Mouse (Mus musculus) heart, postnatal 36 days (tissue): ENCODE measurements around the gene Nop9. TPM values are rescaled to one million over a fixed set of nuclear protein-coding genes. Genes with fewer than 3 reads are reported as not detected.

ENCODE experiments used
- DNase-seq, 2 experiments: peaks; one replicate each; pipeline ENCODE4 v3.0.0; 2021 to 2022
- intact Hi-C: fragments of 180-260 bp; cut with DNase I; formaldehyde crosslinking; loops from one replicate; pipeline ENCODE4 v1.15.1; 2025
- total RNA-seq, 2 experiments: library from RNA; stranded (reverse); gene quantifications; 2 replicates each; pipeline ENCODE4 v1.2.3; 2021

Gene Nop9
- total RNA-seq, 2 experiments from 2014 or later = 8.4 to 12.8 TPM

DNA sequence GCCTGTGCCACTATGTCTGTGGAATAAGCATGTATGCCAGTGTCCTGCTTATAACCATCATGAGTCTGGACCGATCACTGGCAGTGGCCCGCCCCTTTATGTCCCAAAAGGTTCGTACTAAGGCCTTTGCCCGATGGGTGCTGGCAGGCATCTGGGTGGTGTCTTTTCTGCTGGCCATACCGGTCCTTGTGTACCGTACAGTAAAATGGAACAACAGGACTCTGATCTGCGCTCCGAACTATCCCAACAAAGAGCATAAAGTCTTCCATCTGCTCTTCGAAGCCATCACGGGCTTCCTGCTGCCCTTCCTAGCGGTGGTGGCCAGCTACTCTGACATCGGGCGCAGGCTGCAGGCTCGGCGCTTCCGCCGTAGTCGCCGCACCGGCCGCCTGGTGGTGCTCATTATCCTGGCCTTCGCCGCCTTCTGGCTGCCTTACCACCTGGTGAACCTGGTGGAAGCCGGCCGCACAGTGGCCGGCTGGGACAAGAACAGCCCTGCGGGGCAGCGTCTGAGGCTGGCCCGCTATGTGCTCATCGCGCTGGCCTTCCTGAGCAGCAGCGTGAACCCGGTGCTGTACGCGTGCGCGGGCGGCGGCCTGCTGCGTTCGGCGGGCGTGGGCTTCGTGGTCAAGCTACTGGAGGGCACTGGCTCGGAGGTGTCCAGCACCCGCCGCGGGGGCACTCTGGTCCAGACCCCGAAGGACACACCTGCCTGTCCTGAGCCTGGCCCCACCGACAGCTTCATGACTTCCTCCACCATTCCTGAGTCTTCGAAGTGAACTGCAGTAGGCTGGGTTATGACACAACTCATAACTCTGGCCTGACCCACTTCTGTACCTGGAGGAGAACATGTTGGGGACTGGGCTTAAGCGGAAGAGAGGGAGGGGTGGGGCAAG, 22.3 kb downstream of the Nop9 start:
- intact Hi-C loops = loop anchor here (5.0 kb wide), 1 partner anchor 150 kb away; no protein-coding TSS in a partner anchor
- peak; percentile 57 to 63 for DNase-seq

DNA sequence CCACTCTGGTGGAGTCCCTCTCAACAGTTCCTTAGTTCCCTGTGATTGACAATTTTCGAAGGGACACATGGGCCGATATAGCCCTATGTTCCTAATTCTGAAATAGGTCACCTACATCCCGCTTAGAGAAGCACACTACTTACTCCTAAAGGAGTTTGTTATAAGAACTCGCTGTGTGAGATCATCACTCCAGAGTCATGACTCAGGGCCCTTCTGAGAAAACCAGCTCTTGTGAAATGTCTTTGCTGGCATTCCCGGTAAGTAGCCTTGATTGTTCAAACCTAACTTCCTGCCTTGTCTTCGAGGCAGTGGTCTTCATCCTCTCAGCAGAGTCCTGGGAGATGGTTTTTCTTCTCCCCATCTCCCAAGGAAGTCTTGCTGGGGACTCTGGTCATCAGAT, 23.1 kb downstream of the Nop9 start:
- DNase-seq = no peak
- intact Hi-C loops = loop anchor here (5.0 kb wide), 1 partner anchor 149 kb away; no protein-coding TSS in a partner anchor

DNA sequence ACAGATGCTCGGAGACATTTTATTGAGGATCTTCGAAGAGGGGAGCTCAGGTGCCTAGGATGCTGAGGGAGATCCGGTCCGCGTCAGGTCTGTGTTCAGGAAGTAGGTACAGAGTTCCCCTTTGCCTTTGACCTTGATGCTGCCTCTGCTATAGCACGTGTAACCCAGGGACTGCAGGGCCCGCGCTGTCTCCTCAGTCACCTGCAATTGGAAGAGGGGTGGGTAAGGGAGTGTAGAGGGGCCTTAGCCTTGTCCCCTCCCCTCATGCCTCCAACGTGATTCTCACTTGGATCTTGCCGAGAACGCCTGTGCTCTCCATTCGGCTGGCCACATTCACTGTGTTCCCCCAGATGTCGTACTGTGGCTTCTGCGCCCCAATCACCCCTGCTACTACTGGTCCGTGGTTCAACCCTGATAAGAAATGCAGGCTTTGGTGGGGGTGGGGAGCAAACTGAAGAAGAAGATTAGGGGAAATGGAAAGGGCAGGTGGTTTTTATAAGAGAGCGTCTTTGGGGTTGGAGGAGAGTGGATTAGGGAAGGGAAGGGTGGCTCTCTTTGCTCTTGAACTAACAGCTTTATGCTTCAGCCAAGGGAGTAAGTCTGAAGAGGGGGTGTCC, 23.7 kb downstream of the Nop9 start:
- intact Hi-C loops = loop anchor here (5.0 kb wide), 1 partner anchor 148 kb away; no protein-coding TSS in a partner anchor
- no peak for DNase-seq

DNA sequence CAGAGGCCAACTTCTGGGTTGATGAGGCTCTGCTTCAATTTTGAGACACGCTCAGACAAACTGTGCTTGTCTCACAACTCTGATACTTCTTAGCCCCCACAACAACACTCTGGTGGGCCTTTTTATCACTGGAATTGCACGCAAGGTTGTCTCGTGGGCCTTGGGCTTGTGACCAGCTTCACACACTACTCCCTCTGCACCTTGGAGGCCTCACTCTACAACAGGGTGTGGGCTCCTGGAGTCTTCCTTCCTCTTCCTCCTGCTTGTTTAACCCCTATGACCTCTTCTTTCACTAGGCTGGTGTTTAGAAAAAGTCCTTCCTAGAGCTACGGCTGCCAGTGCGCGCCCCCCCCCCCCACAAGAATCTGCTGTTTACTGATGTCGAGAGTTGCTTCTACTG, 31.2 kb downstream of the Nop9 start:
- intact Hi-C loops = no loop called here
- no peak for DNase-seq

DNA sequence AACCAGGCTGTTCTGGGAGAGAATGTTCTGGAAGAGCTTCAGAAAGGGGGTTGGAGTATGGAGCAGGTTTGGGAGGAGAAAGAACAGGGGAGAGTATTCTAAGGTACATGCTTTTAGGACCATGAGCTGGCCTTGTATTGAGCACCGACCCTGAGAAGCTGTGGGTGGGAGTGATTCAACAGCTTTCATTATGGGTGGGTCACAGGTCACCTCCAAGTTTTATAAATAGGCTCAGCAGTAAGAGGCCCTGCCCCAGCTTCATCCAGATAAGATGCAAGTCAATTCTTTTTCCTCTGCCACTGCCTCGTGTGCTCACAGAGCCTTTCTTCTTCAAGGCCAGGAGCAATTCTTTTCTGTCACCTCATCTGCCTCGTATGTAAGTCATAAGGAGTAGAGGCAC, 31.7 kb downstream of the Nop9 start:
- intact Hi-C loops = no loop called here
- DNase-seq = no peak

DNA sequence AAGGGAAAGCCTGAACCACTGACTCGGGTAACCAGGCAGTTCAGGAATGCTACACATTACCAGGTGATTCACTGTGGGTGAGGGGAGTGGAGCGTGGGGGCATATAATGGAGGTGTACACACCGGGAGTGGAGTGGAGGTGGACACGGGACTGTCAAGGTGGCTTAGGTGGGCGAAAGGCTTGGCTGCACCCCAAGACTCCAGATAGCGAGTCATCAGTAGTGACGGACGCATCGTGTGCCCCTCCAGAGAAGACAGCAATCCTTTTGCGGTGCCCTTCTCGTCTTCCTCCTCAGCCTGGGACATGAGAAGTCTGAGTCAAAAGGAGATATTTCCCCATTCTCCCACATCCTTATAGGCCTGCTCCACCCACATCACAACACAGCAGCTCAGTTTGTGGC, 32.3 kb downstream of the Nop9 start:
- no peak for DNase-seq
- intact Hi-C loops = loop anchor here (2.0 kb wide), 1 partner anchor 13 kb away; the partner anchor contains the start of gene Ltb4r1

DNA sequence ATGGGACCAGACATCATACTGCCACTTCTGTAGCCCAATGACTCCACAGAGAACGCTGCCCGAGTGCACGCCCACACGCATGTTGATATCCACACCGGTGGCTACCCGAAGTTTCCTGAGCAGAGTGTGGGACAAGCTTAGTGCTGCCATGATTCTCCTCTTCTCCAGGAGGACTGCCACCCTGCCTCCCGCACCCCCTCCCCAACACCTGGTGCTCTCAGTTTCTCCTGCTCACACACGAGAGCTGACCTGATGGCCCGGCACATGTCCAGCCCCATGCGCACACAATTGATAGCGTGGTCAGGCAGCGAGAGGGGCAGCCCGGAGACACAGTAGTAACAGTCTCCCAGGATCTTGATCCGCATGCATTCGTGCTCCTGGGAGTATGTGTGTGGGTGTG, 33.2 kb downstream of the Nop9 start:
- intact Hi-C loops = loop anchor here (2.0 kb wide), 1 partner anchor 14 kb away; the partner anchor contains the start of gene Ltb4r1
- DNase-seq = no peak

DNA sequence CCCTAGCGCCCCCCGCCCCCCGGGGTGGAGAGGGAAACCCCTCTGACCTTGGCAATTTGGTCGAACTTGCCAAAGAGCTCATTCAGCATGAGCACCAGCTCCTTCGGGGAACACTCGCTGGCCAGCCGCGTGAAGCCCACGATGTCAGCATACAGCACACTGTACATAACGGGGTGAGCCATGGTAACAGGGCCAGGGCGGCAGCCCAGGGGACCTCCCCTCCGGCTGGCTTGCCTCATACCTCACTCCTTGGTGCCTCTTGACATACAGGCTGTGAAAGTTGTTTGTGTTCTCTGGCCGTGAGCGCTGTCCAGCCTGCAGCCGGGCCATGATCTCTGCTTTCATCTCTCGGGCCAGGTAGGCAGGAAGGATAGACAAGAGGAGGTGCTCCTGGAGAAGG, 34.2 kb downstream of the Nop9 start:
- intact Hi-C loops = loop anchor here (2.0 kb wide), 3 partner anchors 15 to 139 kb away; partner anchors contain the start of gene Ltb4r1
- DNase-seq = no peak

DNA sequence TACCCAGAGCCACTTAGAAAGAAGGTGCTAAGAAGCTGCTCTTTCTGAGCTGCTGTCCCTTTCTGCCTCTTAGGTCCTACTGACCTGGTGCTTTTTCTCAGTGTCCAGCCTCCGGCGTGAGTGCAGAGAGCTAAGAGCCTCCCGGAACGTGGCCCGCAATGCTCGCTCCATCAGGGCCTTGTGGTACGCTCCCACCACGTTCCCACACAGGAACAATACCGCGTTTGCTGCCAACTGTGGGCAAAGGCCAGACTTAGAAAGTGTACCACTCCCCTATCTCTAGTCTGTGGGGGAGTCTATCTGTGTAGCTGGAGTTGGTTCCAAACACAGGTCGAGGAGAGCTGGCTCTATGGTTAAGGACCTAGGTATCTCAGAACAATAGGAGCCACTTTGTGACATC, 35.2 kb downstream of the Nop9 start:
- no peak for DNase-seq
- intact Hi-C loops = loop anchor here (1.0 to 2.0 kb wide), 3 partner anchors 43 to 138 kb away; partner anchors contain the start of gene Nfatc4

DNA sequence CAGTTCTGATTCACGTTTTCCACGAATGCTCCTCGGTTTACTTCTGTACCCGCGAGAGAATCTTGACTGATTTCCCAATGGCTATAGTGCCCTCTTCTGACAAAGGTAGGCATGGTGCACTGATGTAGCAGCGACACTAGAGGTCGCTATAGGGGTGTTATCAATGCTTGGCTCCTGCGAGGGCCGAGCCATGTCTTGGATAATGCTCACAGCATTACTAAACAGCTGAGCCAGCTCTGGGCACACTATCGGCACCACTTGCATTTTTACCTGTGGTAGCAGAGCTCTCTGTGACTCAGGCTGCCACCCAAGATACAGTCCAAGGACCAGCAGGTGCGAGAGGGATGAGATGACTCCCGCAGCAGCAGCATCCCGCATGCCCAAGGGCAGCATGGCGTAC, 35.8 kb downstream of the Nop9 start:
- DNase-seq = peak; percentile 64 to 66
- intact Hi-C loops = loop anchor here (1.0 to 2.0 kb wide), 3 partner anchors 42 to 137 kb away; partner anchors contain the start of gene Nfatc4

DNA sequence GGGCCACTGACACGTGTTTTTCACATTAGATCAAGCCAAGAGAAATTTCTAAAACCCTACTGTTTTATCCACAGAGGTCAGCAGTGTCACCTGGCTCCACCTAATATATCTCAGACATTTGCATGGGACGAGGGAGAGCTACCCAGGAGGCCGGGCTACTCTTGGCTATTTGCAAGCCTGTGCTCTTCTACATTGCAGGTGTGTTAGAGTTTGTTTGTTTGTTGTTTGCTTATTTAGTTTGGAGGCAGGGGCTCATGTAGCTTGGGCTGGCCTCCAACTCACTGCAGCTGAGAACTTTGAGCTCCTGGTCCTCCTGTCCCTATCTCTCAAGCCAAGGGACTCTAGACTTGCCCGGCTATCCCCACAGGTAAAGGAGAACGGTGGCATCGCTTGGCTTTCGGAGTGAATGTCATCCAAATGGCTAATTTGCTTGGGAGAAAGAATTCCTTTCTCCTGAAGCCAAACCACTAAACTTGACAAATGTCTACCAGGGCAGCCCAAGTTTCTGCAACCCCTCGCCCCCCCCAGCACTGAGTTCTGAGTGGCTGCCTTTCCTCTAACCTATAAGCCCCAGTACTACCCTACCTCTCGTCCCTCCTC, 37.0 kb downstream of the Nop9 start:
- intact Hi-C loops = no loop called here
- peak in 1 of 2 experiments; percentile 4 for DNase-seq

DNA sequence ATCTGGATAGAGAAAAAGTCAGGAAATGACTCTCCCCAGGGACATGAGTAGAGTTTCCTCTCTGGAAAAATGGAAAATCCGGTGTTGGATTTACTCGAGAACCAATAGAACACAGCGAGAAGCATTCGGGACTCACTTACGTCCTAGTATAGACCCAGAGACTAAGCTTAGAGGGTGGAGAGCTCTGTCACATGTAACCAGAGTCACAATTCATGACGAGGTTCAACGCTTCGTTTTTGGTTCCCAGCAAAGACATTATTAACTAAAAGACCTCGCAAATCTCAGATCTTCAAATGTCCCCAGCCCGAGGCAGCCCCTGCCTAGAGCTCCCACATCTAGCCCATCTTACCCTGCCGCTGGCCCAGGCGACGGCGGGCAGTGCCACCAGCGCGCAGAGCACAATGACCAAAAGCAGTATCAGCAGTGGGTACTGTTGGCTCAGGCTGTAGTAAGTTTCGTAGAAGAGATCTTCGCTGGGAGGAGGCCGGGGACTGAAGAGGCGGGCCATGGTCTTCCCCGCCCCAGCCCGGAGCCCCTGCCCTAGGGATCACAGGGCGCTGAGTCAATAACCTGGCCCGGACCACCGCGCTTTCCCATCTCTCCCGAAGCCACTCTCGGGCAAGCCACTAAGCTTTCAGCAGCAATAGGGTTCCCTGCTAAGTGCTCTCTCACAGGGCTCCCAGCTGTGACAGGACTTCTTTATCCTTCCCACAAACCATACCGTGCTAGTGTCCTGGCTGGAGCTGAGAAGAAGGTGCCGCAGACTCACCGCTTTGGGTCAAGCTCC, 37.9 kb downstream of the Nop9 start:
- peak; percentile 45 to 59 for DNase-seq
- intact Hi-C loops = no loop called here

DNA sequence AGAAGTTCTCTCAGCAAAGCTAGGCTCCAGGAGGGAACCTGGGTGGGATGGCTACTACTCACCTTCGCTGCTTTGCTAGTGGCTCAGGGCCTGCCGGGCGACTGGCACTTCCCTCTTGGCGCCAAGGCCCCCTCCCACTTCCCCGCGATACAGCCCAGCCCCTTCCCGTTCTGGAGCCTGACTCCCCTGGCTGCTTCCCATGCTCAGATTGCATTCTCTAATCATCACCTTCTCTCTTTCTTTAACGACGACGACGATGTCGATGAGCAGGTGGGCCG, 38.4 kb downstream of the Nop9 start, which contains the start of gene Adcy4:
Gene Adcy4 (minus strand): TSS at position 138 of the 278 bp plus-strand sequence.
- DNase-seq = peak; percentile 41 to 49
- intact Hi-C loops = no loop called here

DNA sequence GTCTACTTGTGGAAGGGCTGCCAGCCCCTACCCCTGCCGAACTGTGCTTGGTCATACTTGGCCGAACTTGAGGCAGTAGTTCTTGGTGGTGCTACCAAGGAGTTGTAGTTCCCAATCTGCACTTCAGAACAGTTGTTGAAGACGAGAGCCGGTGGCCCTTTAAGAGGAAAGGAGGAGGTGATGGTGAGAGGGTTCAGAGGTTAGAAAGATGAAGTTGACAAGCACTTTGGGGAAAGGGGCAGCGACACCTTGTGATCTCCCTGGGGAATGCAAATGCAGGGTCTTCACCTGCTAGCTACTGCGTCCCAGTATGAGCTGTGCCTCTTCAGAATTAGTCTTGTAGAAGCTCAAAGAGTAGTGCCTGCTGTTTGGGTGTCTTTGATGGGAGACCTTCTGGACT, 39.7 kb downstream of the Nop9 start:
- DNase-seq = peak in 1 of 2 experiments; percentile 2
- intact Hi-C loops = no loop called here

DNA sequence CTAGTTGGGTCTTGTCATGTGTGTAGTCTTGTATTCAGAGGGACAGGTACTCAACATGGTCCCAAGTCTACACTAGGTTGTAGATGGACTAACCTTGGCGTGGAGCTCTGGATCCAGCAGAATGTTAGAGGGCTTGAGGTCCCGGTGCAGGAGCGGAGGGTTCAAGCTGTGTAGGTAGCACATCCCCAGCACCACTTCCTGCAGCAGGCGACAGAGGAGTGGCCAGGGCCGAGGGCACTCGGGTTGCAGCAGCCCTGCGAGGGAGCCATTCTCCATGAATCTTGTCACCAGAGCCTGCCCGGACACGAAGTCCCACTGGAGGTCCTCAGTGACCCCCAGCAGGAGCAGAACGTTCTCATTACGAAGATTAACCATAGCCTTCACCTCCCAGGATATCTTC, 42.2 kb downstream of the Nop9 start:
- intact Hi-C loops = no loop called here
- no peak for DNase-seq

DNA sequence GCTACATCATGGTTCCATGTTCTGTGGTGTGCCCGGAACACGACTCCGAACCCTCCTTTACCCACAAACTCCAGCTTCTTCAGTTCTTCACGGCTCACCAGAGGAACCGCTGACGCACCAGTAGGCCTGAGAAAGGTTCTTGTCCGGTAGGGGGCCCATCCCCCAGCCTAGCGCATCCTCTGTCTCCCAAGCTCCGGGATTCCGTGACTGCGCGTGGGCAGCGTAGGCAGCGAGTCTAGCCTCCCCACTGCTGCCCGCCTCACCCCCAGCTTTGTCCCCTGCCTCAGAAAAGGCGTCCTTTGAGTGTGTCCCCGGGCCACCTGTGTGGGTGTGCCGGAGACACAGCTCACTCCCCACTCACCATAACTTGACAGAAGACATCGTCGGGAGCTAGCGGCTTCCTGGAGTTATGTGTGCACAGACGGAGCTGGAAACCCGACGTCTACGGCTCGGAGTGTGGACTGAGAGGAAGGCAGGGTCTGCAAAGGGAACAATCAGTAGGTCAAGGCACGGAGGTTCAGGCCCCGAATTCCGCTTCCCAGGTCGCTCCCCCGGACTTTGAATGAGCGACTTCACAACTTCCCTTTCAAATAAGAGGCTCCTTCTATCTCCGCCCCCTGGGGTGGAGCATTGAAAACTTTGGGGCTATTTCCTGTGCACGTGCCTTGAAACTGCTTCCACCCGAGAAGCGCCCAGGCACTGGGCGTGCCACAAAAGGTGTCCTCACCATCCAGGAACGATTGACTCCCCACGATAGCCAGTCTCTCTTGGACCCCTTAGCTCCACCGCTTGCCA, 43.0 kb downstream of the Nop9 start, which contains the start of gene Ripk3:
Gene Ripk3 (minus strand): TSS at position 610 of the 795 bp plus-strand sequence.
- peak; percentile 48 to 60 for DNase-seq
- intact Hi-C loops = no loop called here

DNA sequence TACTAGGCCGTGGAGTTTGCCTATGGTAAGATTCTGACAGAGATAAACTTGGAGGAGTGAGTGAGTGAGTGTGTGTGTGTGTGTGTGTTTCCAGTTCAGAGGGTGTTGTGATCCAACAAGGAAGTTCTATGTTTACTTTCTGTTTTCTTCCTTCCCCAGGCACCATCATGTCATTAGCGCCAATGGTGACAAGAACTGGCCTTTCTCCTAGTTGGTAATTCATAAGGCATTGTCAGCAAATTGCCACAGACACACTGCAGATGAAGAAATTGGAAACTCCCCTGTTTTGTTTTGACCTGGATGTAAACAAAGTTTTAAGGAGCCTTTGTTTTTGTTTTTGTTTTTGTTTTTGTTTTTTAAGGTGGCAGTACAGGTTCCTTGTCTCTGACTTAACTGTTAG, 48.0 kb downstream of the Nop9 start:
- intact Hi-C loops = no loop called here
- no peak for DNase-seq

DNA sequence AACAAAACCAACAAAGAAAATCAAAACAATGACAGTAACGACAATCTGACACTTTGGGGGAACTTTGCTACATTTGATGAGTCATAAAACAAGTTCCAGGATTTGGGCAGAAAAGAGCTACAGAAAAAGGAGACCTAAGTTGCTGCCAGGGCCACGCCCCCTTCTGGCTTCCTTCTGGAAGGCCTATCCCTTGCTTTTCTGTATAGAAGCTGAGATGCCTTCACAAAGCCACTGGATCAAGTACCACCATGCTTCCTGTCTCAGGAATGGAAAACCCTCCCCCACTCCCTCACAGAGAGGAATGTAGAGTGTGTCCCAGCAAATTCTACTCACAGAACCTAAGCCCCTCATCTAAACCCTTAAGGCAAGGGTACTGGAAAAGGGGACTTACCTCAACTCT, 48.5 kb downstream of the Nop9 start:
- intact Hi-C loops = no loop called here
- no peak for DNase-seq

DNA sequence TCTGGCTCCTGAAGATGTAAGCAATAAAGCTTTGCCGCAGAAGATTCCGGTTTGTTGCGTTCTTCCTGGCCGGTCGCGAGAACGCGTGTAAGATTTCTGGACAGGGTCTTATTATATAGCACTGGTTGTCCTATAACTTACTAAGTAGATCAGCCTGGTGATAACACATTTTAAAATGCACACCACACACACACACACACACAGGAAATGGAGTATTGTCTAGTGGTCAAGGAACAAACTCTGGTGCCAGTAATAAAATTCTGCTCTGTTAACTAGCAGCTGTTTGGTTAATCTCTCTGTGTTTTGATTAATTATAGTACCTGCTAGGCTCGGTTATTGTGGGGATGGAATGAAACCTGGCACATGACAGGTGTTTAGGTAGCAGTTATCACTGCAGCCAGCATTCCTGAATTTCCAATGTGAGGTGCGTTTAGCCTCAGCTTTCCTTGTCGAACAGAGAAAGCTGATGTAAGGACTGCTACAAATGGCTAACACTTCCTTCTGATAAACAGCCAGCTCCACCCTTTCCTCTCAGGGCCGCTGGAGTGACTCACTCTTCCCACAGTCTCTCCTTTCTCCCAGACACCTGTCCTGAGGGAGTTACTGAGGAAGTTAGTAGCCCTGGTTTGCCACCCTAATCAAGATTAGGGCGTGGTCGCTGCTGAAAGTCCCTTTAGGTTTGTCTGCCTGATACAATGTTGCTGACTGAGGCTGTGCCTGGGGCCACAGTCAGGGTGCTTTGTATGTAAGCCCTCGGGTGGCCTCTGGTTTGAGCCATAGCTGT, 50.1 kb downstream of the Nop9 start:
- no peak for DNase-seq
- intact Hi-C loops = no loop called here
